Mouse (Mus musculus) forebrain, embryonic 10.5 days (tissue): ENCODE data around the gene Hoxb3. TPM values are rescaled to one million over a fixed set of nuclear protein-coding genes. Genes with fewer than 3 reads are reported as not detected.
A peak's percentile ranks its signal among the peaks of the same experiment; 100 is the strongest.

Experiments used
- DNase-seq: peaks from one replicate; pipeline ENCODE4 v3.0.0-alpha.2; 2017; ENCODE audit warnings: low spot score; ENCODE audit errors: extremely low spot score
- H3K27ac ChIP-seq: fragments of 300-500 bp; sonication (generic); 2 replicates; pipeline ENCODE4 v1.5.1; 2016; ENCODE audit warnings: mild to moderate bottlenecking
- H3K27me3 ChIP-seq: fragments of 300-500 bp; sonication (generic); 2 replicates; pipeline ENCODE4 v1.6.1; 2016; ENCODE audit warnings: mild to moderate bottlenecking; ENCODE audit not compliant: poor library complexity, severe bottlenecking
- H3K36me3 ChIP-seq: fragments of 300-500 bp; sonication (generic); replicated peaks from 2 replicates; pipeline ENCODE4 v1.6.1; 2016; ENCODE audit warnings: mild to moderate bottlenecking, moderate library complexity
- H3K4me1 ChIP-seq: fragments of 300-500 bp; sonication (generic); 2 replicates; pipeline ENCODE4 v1.6.1; 2016
- H3K4me3 ChIP-seq: fragments of 300-500 bp; sonication (generic); 2 replicates; pipeline ENCODE4 v1.5.1; 2016; ENCODE audit warnings: mild to moderate bottlenecking, moderate library complexity
- H3K9me3 ChIP-seq: fragments of 300-500 bp; sonication (generic); 2 replicates; pipeline ENCODE4 v1.6.1; 2016; ENCODE audit warnings: mild to moderate bottlenecking, moderate library complexity
- WGBS: fragments of 180-500 bp; shearing (Covaris S2); methylation state at CpG from one replicate; pipeline ENCODE4 v1.1.7; 2016; 5-methylcytosine and 5-hydroxymethylcytosine counted together
- polyA plus RNA-seq: library from polyadenylated mRNA; unstranded; fragments of >200 nt; fragmentation: Nextera tagmentation; extraction: Ambion mirVana; gene quantifications from 2 replicates; pipeline ENCODE4 v1.2.1, GENCODE M21; 2016

Gene Hoxb3
- polyA plus RNA-seq, 1 experiment from 2014 or later = not detected

DNA sequence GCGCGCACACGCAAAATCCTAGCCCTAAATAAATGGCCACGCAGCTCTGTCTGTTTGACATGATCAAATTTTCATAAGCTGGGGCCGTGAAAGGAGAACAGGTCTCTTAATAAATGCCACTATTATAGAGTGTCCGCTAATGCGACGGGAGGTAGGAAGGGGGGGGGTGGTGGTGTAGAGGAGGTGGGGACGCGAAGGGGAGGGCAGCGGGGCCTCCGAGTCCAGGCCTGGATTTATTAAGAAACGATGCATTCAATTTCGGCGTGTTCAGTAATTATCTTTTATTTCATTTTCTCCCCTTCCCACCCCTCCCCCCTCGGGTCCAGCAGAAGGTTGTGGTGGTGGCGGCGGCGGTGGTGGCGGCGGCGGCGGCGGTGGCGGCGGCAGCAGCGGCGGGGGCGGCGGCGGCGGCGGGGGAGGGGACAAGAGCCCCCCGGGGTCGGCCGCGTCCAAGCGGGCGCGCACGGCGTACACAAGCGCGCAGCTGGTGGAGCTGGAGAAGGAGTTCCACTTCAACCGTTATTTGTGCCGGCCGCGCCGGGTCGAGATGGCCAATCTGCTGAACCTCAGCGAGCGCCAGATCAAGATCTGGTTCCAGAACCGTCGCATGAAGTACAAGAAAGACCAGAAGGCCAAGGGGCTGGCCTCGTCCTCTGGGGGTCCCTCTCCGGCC lies 22.2 kb downstream of the Hoxb3 start:
- Histone ChIP-seq H3K27ac (no peak overlapping the region), H3K36me3 (no peaks in the 10 kb centered on the region), H3K9me3 (no peaks in the 10 kb centered on the region), H3K4me1 (peaks cover 19% of the 10 kb centered on the region), H3K4me3 (peak overlapping the region; percentile 22; the same call in 1 of the 2 replicates), H3K27me3 (peaks cover 100% of the 10 kb centered on the region)
- DNase-seq = no peak
- WGBS = 1% methylated on average over 39 of the region's 56 CpGs

DNA sequence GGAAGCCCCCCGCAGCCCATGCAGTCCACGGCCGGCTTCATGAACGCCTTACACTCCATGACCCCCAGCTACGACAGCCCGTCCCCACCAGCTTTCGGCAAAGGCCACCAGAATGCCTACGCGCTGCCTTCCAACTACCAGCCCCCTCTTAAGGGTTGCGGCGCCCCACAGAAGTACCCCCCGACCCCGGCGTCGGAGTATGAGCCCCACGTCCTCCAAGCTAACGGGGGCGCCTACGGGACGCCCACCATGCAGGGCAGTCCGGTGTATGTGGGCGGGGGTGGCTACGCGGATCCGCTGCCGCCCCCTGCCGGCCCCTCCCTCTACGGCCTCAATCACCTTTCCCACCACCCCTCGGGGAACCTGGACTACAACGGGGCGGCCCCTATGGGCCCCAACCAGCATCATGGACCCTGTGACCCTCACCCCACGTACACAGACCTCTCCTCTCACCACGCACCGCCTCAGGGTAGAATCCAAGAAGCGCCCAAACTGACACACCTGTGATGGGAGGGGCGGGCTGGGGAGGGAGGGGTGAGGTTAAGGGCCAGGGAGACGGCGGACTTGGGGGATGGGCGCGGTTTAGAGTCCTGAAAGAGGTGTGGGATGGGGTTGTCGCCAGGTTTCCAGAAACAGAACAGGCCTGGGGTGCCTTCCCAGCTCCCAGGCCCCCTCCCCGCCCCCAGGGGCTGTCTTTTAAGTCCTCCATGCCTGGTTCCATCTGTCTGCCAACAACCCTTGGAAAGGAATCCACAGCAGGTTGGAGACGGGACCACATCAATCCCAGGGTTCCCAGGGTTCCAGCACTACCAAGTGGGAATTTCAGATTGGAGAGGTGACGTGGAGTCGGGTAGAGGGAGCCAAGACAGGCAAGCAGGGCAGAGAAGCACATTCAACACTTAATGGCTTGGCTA lies 23.0 kb downstream of the Hoxb3 start:
- H3K27ac ChIP-seq = no peak overlapping the region
- DNase-seq = no peak
- H3K4me3 ChIP-seq = 0 out of 2 replicates have a peak overlapping the region, but pooled peaks have one; percentile 22

DNA sequence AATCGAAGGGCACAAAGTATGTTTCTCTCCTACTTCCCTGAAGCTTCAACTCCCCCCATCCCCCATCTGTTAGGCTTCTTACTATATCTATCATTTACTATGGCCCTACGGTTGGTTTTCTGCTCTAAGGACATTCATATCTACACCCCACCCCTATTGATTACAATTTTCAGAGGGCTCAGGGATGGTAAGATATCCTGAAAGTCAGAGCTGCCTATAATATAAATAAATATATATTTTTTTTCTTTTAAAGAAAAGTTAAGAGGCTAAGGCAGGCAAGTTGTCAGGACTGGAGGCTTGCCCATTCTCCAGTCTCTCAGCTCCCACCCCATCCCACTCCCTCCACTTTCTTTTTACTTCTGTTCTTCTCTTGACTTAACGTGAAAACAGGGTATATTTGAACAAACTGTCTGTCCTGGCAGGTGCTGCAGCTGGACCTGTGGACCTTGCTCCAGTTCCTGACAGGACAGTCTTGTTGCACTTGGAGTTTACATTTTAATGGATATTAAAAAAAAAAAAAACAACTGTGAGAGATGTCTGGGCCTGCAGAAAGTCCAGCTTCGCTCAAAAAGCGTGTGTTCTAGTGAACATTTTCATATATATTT lies 23.9 kb downstream of the Hoxb3 start:
- Histone ChIP-seq H3K4me1 (peaks cover 18% of the 10 kb centered on the region), H3K27ac (no peak overlapping the region), H3K9me3 (no peaks in the 10 kb centered on the region), H3K27me3 (peaks cover 100% of the 10 kb centered on the region), H3K36me3 (no peaks in the 10 kb centered on the region), H3K4me3 (no peak overlapping the region)
- 5% methylated on average over 5 of the region's 5 CpGs for WGBS
- DNase-seq = no peak

More for the DNA sequence above, 23.0 kb downstream of the Hoxb3 start:
- WGBS = 1% methylated on average over 45 of the region's 45 CpGs
- Histone ChIP-seq H3K27me3 (peaks cover 100% of the 10 kb centered on the region), H3K36me3 (no peaks in the 10 kb centered on the region), H3K4me1 (peaks cover 15% of the 10 kb centered on the region), H3K9me3 (no peaks in the 10 kb centered on the region)

DNA sequence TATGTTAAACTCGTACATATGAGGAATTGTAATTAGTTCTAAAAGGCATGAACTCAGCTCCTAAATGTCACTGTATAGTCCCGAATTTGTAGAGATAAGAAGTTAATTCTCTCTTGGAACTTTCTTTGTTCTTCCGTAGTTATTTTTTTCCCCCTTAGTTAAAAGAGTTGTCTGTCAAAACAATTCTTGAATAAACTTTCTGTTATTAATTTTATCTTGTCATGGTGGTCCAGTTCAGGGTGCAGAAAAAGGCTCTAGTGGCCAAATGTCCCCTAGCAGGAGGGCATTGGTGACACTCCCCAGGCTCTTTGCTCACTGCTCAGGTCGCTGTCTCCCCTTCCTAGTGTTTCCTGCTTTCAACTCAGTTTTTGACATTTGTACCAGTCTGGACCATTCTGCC lies 24.6 kb downstream of the Hoxb3 start:
- H3K9me3 ChIP-seq = no peaks in the 10 kb centered on the region

DNA sequence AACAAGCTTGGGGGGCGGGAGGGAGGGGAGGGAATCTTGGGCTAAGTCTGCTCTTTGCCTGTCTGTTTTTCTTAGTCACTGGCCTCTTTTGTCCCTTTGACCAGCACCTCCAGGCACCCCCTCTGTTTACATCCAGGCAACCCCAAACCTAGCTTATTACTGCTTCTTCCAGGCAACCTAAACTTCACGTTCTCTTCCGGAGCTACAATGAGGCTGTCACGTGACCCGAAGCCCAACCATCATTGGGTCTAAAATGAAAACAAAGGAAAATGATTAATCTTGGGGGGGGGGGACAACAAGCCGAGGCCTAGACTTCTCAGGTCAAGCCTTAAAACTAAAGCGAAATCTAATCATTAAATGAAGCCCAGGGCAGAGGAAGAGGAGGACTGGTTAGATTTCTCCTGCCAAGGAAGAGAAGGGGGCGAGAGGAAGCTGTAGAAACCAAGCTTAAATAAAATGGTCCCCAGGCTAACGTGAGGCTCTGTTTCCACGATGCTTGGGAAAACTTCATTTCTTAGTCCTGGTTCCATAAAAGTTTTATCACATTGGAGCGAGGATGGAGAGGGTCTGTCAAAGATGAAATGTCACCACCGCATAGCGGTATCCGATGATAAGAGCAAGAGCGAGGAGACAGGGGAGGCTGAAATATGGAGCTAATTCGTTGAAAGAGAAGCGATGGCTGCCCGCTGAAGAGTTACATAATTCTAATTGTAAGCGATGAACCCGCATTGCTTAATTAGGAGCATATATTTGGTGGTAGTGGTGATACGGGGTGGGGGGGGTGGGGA lies 25.2 kb downstream of the Hoxb3 start:
- Histone ChIP-seq H3K4me3 (no peak overlapping the region), H3K4me1 (peaks cover 27% of the 10 kb centered on the region), H3K27ac (no peak overlapping the region), H3K9me3 (no peaks in the 10 kb centered on the region), H3K27me3 (peaks cover 100% of the 10 kb centered on the region), H3K36me3 (no peaks in the 10 kb centered on the region)
- DNase-seq = no peak
- WGBS = 2% methylated on average over 21 of the region's 21 CpGs

More for the DNA sequence above, 24.6 kb downstream of the Hoxb3 start:
- H3K27me3 ChIP-seq = peaks cover 100% of the 10 kb centered on the region
- peaks cover 21% of the 10 kb centered on the region for H3K4me1 ChIP-seq
- 3% methylated on average over 4 of the region's 4 CpGs for WGBS
- DNase-seq = no peak
- H3K36me3 ChIP-seq = no peaks in the 10 kb centered on the region
- no peak overlapping the region for H3K4me3 ChIP-seq
- H3K27ac ChIP-seq = no peak overlapping the region

DNA sequence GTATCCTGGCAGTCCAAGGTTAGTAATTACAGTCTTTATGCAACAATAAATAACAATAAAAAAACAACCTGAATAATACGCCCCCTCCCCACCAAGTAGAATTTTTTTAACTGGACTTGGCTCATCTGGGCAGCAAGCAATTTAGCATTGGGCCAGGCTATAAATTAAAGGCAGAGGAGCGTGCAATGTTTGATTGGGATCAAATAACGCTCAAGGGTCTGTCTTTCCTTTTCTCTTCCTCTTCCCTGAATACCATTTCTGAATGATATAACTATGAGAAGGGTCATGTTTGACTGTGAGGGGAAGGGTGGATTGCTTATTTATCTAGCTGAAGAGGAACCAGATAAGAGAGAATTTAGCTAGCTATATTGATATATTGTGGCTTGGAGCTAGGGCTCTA lies 25.9 kb downstream of the Hoxb3 start:
- no peak for DNase-seq
- Histone ChIP-seq H3K4me1 (peaks cover 27% of the 10 kb centered on the region), H3K36me3 (no peaks in the 10 kb centered on the region), H3K4me3 (no peak overlapping the region), H3K9me3 (no peaks in the 10 kb centered on the region), H3K27me3 (peaks cover 100% of the 10 kb centered on the region), H3K27ac (no peak overlapping the region)
- WGBS = 6% methylated on average over 3 of the region's 3 CpGs

DNA sequence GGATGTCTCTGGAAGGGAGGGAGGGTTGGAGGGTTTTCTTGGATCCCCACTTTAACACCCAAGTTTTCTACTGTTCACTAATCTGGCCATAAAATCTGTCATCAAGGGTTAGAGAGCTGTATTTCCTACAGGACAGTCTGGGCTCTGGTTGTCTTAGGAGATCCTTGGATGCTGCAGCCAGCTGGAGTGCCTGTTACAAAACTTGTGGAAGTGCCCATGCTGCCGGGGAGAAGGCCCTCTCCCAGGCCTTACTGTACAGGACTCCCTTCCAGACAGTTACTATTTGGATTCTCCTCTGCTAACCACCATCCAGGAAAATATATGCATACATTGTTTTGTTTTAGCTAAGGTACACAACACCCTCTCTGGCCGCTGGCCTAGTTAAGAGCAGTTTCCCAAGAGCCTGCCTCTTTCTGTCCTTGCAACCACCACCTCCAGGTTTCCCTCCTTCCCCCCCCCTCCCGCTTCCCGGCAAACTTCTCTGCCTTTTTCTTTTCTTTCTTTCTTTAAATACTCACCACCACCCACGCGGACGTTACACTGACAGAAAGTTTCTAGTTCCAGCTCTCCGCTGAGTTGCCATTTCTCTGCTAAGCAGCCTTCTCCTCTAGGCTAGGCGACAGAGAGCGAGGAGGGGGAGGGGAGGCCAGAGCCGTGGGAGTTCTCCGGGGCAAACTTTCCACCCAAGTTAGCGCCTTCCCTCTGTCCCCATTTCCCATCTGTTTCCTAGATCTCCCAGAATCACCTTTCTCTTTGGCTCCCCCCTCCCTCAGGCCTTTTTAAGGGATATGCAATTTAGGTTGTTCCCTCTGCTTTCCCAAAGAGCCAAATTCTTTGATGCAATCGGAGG lies 26.6 kb downstream of the Hoxb3 start:
- WGBS = under 1% methylated on average over 14 of the region's 14 CpGs
- H3K9me3 ChIP-seq = no peaks in the 10 kb centered on the region
- DNase-seq = peak; percentile 26
- H3K36me3 ChIP-seq = no peaks in the 10 kb centered on the region
- H3K27me3 ChIP-seq = peaks cover 100% of the 10 kb centered on the region
- H3K27ac ChIP-seq = no peak overlapping the region
- H3K4me1 ChIP-seq = peaks cover 30% of the 10 kb centered on the region
- no peak overlapping the region for H3K4me3 ChIP-seq

DNA sequence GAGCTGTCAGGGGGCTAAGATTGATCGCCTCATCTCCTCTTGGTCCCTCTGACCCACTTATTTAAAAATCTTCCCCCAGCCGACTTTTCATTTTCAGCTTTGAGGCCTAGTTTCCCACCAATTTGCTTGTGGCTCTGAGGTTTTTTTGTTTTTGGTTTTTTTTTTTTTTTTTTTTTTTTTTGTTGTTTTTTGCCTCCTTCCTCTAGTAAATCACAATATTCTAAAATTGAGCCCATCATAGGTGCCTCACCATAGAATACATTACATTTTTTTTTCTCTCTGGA lies 27.2 kb downstream of the Hoxb3 start, which contains the start of gene Hoxb2:
Hoxb2 (plus strand) TSS at position 185 of the 284 bp plus-strand sequence.
- no peak within 1 kb of the TSS for H3K4me3 ChIP-seq
- DNase-seq = no peak
- no peaks in the 10 kb centered on the region for H3K36me3 ChIP-seq
- H3K4me1 ChIP-seq = peaks cover 31% of the 10 kb centered on the region
- H3K27ac ChIP-seq = no peak within 1 kb of the TSS
- WGBS = 0% methylated on average over 2 of the region's 2 CpGs
- H3K9me3 ChIP-seq = no peaks in the 10 kb centered on the region
- peaks cover 100% of the 10 kb centered on the region for H3K27me3 ChIP-seq

DNA sequence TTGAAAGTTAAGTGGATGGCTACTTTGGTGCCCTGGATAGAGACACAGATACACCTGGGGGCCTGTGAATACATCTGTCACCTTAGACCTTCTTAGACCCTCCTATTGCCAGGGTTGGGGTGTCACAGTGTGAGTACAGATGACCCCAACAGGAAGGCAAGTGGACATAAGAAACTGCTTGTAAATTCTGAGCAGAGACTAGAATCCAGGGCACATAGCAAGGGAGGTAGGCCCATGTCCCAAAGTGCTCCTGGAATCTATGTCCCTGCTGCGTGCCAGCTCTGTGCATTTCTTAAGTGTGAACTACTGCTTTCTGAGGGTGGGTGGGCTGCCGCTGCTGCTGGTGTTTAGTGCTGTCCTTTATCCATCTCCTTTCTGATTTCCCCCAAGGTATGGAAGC lies 27.7 kb downstream of the Hoxb3 start:
- H3K9me3 ChIP-seq = no peaks in the 10 kb centered on the region
- peaks cover 26% of the 10 kb centered on the region for H3K4me1 ChIP-seq
- WGBS = 5% methylated on average over 2 of the region's 2 CpGs
- H3K27me3 ChIP-seq = peaks cover 100% of the 10 kb centered on the region
- H3K36me3 ChIP-seq = no peaks in the 10 kb centered on the region
- no peak overlapping the region for H3K27ac ChIP-seq
- no peak overlapping the region for H3K4me3 ChIP-seq
- peak; percentile 27 for DNase-seq

DNA sequence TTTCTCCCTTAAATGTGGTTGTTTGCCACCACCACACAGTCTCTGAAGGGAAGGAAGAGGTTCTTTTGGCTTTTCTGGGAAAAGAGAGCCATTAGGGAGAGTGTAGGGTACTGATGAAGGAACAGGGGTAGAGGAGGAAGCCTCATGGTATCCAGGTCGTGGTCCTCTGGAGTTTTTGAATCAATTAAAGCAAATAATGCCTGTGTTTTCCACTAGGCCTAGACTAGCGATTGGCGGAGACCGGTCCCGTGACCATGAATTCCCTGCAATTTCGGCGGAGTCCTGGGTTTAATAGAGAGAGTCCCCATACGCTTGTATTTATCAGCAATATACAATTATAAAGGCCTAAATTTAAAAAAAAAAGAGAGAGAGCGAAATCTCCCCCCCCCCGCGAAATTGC lies 28.2 kb downstream of the Hoxb3 start:
- DNase-seq = peak; percentile 30
- no peak overlapping the region for H3K27ac ChIP-seq
- peaks cover 100% of the 10 kb centered on the region for H3K27me3 ChIP-seq
- 3% methylated on average over 11 of the region's 11 CpGs for WGBS
- H3K4me3 ChIP-seq = no peak overlapping the region
- peaks cover 22% of the 10 kb centered on the region for H3K4me1 ChIP-seq
- no peaks in the 10 kb centered on the region for H3K9me3 ChIP-seq
- no peaks in the 10 kb centered on the region for H3K36me3 ChIP-seq

DNA sequence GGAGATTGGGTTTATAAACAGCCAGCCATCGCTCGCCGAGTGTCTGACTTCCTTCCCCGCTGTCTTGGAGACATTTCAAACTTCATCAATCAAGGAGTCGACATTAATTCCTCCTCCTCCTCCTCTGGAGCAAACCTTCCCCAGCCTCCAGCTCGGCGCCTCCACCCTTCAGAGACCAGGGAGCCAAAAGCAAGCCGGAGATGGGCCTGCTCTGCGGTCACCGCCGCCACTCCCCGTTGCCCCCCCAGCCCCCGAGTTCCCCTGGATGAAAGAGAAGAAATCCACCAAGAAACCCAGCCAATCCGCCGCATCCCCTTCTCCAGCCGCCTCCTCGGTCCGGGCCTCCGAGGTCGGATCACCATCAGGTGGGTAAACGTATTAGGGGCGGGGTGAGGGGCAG lies 28.7 kb downstream of the Hoxb3 start:
- Histone ChIP-seq H3K36me3 (no peaks in the 10 kb centered on the region), H3K4me1 (peaks cover 22% of the 10 kb centered on the region), H3K27me3 (peaks cover 100% of the 10 kb centered on the region), H3K4me3 (no peak overlapping the region), H3K27ac (no peak overlapping the region), H3K9me3 (no peaks in the 10 kb centered on the region)
- DNase-seq = peak; percentile 33
- WGBS = 1% methylated on average over 22 of the region's 22 CpGs
